Mouse (Mus musculus) adrenal gland, postnatal 36 days (tissue): Measurements from ENCODE around the gene Arrdc5. TPM values are rescaled to one million over a fixed set of nuclear protein-coding genes. Genes with fewer than 3 reads are reported as not detected.
A peak's percentile ranks its signal among the peaks of the same experiment; 100 is the strongest.

Source experiments
- DNase-seq, 2 experiments: peaks; one replicate each; pipeline ENCODE4 v3.0.0; 2021; ENCODE audit warnings: mixed read lengths in 1 of 2
- total RNA-seq, 2 experiments: library from RNA; stranded (reverse); gene quantifications; 2 replicates each; pipeline ENCODE4 v1.2.3; 2021

The Arrdc5 gene
- total RNA-seq, 2 experiments from 2014 or later, result not detected

DNA sequence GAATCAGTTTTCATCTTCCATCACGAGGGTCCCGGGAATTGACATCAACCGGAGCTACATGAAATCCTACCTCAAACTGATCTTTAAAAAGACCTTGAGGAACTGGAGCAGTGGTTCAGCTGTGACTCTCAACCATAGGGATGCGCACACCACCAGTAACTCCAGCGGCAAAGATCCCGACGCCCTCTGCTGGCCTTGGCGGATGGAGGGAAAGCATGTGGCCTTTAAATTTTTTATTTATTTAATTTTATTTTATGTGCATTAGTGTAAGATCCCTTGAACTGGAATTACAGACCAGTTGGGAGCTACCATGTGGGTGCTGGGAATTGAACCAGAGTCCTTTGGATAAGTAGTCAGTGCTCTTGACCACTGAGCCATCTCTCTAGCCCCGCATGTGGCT, 44.7 kb downstream of the Arrdc5 start:
- no peak for DNase-seq

DNA sequence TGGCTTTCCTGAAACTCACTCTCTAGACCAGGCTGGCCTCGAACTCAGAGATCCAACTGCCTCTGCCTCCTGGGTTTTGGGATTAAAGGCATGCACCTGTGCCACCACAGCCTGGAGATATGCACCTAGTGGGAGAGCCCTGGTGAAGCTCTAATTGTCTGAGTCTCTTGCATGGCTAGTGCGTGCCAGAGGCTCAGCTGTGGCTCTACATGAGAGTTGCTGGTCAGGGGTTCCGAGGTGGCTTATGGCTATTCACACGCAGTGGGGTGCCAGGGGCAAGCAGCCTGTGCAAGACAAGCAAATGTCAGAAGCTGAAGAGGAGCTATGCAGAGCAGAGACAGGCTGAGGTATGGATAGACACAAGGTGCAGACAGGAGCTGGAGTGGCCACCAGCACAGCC, 45.4 kb downstream of the Arrdc5 start:
- no peak for DNase-seq

DNA sequence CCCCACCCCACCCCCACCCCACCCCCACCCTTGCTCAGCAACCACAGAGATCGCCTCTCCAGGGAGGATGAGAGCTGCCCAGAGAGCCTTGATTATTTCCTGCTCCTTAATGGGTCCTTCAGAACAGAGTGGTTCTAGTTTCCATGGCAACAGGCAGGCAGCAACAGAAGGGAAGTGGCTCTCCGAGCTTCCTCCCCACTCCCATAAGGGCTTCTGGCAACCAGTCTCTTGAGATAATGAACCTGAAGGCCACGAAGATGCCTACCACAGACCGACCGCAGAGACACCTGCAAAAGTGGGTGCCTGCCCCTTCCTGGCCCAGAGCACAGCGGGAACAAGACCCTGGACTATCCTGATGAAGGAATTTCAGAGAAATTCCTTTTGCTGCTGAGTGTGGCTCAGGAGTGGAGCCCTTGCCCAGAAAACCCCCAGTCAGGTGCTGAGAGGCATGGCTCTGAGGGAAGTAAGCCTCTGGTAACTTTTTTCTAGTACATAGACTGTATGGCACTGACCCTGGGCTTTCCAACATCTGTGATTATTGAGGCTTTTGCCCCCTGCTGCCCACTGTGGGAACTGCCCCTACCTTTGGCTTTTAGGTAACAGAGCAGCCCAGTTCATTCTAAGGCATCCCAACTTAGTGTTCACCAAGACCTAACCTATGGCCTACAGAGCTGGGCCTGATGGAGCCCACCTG, 48.8 kb downstream of the Arrdc5 start:
- DNase-seq, result peak; percentile 75 to 78

DNA sequence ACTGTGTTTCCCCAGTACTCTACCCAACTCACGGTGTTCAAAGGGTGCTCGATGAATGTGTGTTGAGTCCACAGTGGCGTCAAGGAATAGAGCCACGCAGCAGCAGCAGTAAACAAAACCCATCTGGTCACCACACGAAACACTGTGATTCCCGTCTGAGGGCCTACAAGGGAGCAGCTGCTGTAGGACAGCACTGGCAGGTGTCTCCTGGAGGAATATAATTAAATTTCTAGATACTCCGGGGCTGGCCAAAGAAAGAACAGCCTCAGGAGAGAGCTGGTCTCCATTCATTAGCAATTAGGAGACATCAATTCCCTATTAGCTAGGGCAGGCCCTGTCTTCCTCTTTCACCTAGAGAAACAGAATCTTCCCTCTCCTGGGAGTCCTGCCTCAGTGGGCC, 54.5 kb downstream of the Arrdc5 start:
- DNase-seq, result no peak

Other genes with a start within 250 kb of the Arrdc5 start
- 10 to 100 TPM; 73.3 to 86.1 TPM for gene Ubxn6, start 225.3 kb downstream of the Arrdc5 start, total RNA-seq
- gene Hdgfl2, start 220.7 kb downstream of the Arrdc5 start, total RNA-seq, result 10 to 100 TPM; 59.9 to 62.0 TPM
- gene Plin4, start 190.5 kb downstream of the Arrdc5 start, total RNA-seq, result 10 to 100 TPM; 75.1 to 86.5 TPM
- 10 to 100 TPM; 36.7 to 62.1 TPM for gene Plin5, start 182.7 kb downstream of the Arrdc5 start, total RNA-seq
- 10 to 100 TPM; 15.5 to 31.3 TPM for gene Lrg1, start 178.3 kb downstream of the Arrdc5 start, total RNA-seq
- 10 to 100 TPM in 1 of 2 experiments, 1 to 10 TPM in 1; 6.4 to 10.0 TPM for gene Sema6b, start 159.9 kb downstream of the Arrdc5 start, total RNA-seq
- 1 to 10 TPM; 3.9 to 4.0 TPM for gene Tnfaip8l1, start 137.8 kb downstream of the Arrdc5 start, total RNA-seq
- 10 to 100 TPM; 60.0 to 61.1 TPM for gene Mydgf, start 116.4 kb downstream of the Arrdc5 start, total RNA-seq
- gene Dpp9, start 81.4 kb downstream of the Arrdc5 start, total RNA-seq, result 10 to 100 TPM; 35.5 to 41.0 TPM
- gene Fem1a, start 43.5 kb downstream of the Arrdc5 start, total RNA-seq, result 10 to 100 TPM; 28.7 to 30.8 TPM
- 10 to 100 TPM; 21.1 to 23.1 TPM for gene Ticam1, start 23.5 kb downstream of the Arrdc5 start, total RNA-seq
- 100 to 1,000 TPM in 1 of 2 experiments, 10 to 100 TPM in 1; 51.4 to 106 TPM for gene Plin3, start 7.4 kb downstream of the Arrdc5 start, total RNA-seq
- gene Uhrf1, start 3.0 kb upstream of the Arrdc5 start, total RNA-seq, result 1 to 10 TPM; 5.9 to 9.4 TPM
- 10 to 100 TPM; 38.1 to 39.9 TPM for gene Kdm4b, start 25.8 kb upstream of the Arrdc5 start, total RNA-seq
- 100 to 1,000 TPM; 157 to 172 TPM for gene Ptprs, start 176.2 kb upstream of the Arrdc5 start, total RNA-seq
- not detected for gene Znrf4, start 212.1 kb upstream of the Arrdc5 start, total RNA-seq